Mouse (Mus musculus): ENCODE data around the gene Tgds. TPM values are rescaled to one million over a fixed set of nuclear protein-coding genes. Genes with fewer than 3 reads are reported as not detected.
A peak's percentile ranks its signal among the peaks of the same experiment; 100 is the strongest.
"Not testable (repeated sequence)": the region's sequence is repeated elsewhere in the genome, so short reads cannot be mapped to it uniquely, and the experiment has no call there.

Tgds gene
- polyA plus RNA-seq, 1 experiment from 2014 or later, result 17.9 TPM

GRCm38 (mm10) chr14:118131472-118131871 lies 1.1 kb downstream of the Tgds start:
- ATAC-seq (ENCODE audit: low read depth) (no peak), DNase-seq (no peak)
- Histone ChIP-seq H3K9ac (peak overlapping the region; percentile 82), H3K36me3 (peaks cover 30% of the 10 kb centered on the region), H3K4me2 (peak overlapping the region; percentile 90), H3K4me1 (replicated peaks) (peaks cover 34% of the 10 kb centered on the region), H3K27ac (no peak overlapping the region), H3K27me3 (no peaks in the 10 kb centered on the region), H3K4me3 (replicated peaks) (peak overlapping the region; percentile 77), H3K9me3 (replicated peaks) (no peaks in the 10 kb centered on the region)
- WGBS (ENCODE audit: insufficient replicate concordance), result 68% methylated on average over 7 of the region's 7 CpGs

DNA sequence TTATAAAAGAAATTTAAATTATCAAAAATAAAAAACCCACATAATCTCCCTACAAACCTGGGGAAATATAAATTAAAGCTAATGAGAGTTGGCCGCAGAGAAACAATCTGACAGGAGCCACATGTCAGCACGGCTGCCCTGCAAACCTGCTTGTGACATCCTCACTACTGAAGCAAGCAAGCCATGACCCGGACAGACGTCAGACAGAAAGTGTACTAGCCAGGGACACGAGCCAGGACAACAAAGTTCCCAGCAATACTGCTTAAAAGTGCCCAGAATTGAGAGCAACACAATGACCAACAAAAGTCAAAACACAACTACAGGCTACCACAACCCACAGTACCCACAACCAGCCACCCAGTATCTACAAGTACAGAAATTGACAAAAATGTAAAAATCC lies 6.3 kb downstream of the Tgds start:
- WGBS (ENCODE audit: insufficient replicate concordance), result 77% methylated on average over 5 of the region's 5 CpGs
- no peak overlapping the region for H3K4me3 ChIP-seq (replicated peaks)
- H3K27me3 ChIP-seq, result no peaks in the 10 kb centered on the region
- H3K4me2 ChIP-seq, result no peak overlapping the region
- no peaks in the 10 kb centered on the region for H3K9me3 ChIP-seq (replicated peaks)
- H3K4me1 ChIP-seq (replicated peaks), result peaks cover 8% of the 10 kb centered on the region
- no peak overlapping the region for H3K9ac ChIP-seq
- H3K27ac ChIP-seq, result no peak overlapping the region
- no peak for ATAC-seq (ENCODE audit: low read depth)
- DNase-seq, result no peak
- H3K36me3 ChIP-seq, result peaks cover 59% of the 10 kb centered on the region

DNA sequence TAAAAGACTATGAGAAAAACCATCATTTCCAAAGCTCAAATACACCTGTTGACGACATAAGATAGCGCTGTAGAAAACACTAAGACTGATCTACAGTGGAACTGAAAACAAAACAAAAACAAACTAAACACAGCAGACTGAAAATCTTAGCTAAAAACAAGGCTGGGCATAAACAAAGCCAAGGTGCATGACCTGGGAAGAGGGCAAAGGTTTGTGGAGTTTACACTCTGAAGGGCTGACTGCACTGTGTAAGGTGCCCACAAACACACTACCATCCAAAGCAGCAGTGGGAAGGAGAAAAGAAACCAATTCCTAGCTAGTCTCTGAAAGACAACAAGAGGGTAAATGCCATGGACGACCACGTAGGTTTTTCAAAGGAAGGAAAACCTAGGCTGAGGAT lies 7.8 kb downstream of the Tgds start:
- Histone ChIP-seq H3K9me3 (replicated peaks) (no peaks in the 10 kb centered on the region), H3K4me2 (no peak overlapping the region), H3K27me3 (no peaks in the 10 kb centered on the region), H3K27ac (no peak overlapping the region), H3K36me3 (peaks cover 67% of the 10 kb centered on the region), H3K4me3 (replicated peaks) (no peak overlapping the region), H3K9ac (no peak overlapping the region), H3K4me1 (replicated peaks) (peaks cover 5% of the 10 kb centered on the region)
- DNase-seq (no peak), ATAC-seq (ENCODE audit: low read depth) (no peak)
- WGBS (ENCODE audit: insufficient replicate concordance), result 73% methylated on average over 4 of the region's 4 CpGs

- no peak for DNase-seq
These were observed 8.4 kb downstream of the Tgds start for GRCm38 (mm10) chr14:118124129-118124528.

DNA sequence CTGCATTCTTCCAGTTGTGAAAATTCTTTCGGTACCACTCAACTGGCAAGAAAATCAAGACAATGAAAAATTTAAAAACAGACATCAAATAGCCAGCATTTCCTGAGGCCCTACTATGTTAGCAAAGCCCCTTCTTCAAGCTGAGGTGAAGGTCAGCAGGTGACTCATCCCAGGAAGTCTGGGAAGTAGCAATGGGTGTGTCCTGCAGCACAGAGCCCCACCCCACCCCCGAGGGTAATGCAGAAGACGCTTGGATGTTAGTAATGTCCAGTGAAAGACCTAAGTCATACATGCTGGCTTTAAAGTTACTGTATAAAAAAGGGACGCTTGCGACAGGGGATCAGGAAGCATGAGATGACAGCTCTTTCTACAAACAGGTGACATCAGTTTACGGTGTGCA lies 19.4 kb downstream of the Tgds start:
- Histone ChIP-seq H3K4me2 (no peak overlapping the region), H3K27ac (no peak overlapping the region), H3K9me3 (replicated peaks) (no peaks in the 10 kb centered on the region), H3K36me3 (peaks cover 71% of the 10 kb centered on the region), H3K9ac (no peak overlapping the region), H3K4me1 (replicated peaks) (peaks cover 2% of the 10 kb centered on the region), H3K4me3 (replicated peaks) (no peak overlapping the region), H3K27me3 (no peaks in the 10 kb centered on the region)
- WGBS (ENCODE audit: insufficient replicate concordance), result 81% methylated on average over 6 of the region's 6 CpGs
- DNase-seq (no peak), ATAC-seq (ENCODE audit: low read depth) (no peak)

More at GRCm38 (mm10) chr14:118124129-118124528, 8.4 kb downstream of the Tgds start:
- Histone ChIP-seq H3K9me3 (replicated peaks) (no peaks in the 10 kb centered on the region), H3K27me3 (no peaks in the 10 kb centered on the region), H3K4me3 (replicated peaks) (no peak overlapping the region), H3K4me1 (replicated peaks) (peaks cover 5% of the 10 kb centered on the region), H3K36me3 (peaks cover 69% of the 10 kb centered on the region), H3K9ac (no peak overlapping the region), H3K27ac (no peak overlapping the region), H3K4me2 (no peak overlapping the region)
- no peak for ATAC-seq (ENCODE audit: low read depth)
- 47% methylated on average over 5 of the region's 5 CpGs for WGBS (ENCODE audit: insufficient replicate concordance)

GRCm38 (mm10) chr14:118107479-118107878 lies 25.1 kb downstream of the Tgds start:
- not testable (repeated sequence) for H3K9me3 ChIP-seq (replicated peaks); H3K9ac ChIP-seq; H3K27me3 ChIP-seq; H3K4me3 ChIP-seq (replicated peaks); H3K27ac ChIP-seq; H3K4me2 ChIP-seq; DNase-seq
- ATAC-seq (ENCODE audit: low read depth), result peak; percentile 76
- peaks cover 18% of the 10 kb centered on the region for H3K4me1 ChIP-seq (replicated peaks)
- H3K36me3 ChIP-seq, result peaks cover 19% of the 10 kb centered on the region
- WGBS (ENCODE audit: insufficient replicate concordance), result 83% methylated on average over 2 of the region's 2 CpGs

- H3K27ac ChIP-seq, result no peak overlapping the region
- no peak for ATAC-seq (ENCODE audit: low read depth)
- H3K36me3 ChIP-seq, result no peaks in the 10 kb centered on the region
- H3K4me1 ChIP-seq (replicated peaks), result peaks cover 14% of the 10 kb centered on the region
- no peaks in the 10 kb centered on the region for H3K9me3 ChIP-seq (replicated peaks)
- H3K4me3 ChIP-seq (replicated peaks), result no peak overlapping the region
- WGBS (ENCODE audit: insufficient replicate concordance), result 65% methylated on average over 14 of the region's 14 CpGs
- H3K9ac ChIP-seq, result no peak overlapping the region
- H3K27me3 ChIP-seq, result no peaks in the 10 kb centered on the region
- DNase-seq, result no peak
- H3K4me2 ChIP-seq, result no peak overlapping the region
These were observed 31.1 kb downstream of the Tgds start for GRCm38 (mm10) chr14:118101227-118101990.

- no peak for DNase-seq
- no peaks in the 10 kb centered on the region for H3K9me3 ChIP-seq (replicated peaks)
- H3K27ac ChIP-seq, result no peak overlapping the region
- H3K36me3 ChIP-seq, result no peaks in the 10 kb centered on the region
- 58% methylated on average over 2 of the region's 2 CpGs for WGBS (ENCODE audit: insufficient replicate concordance)
- no peak overlapping the region for H3K4me2 ChIP-seq
- H3K4me1 ChIP-seq (replicated peaks), result peaks cover 11% of the 10 kb centered on the region
- H3K4me3 ChIP-seq (replicated peaks), result no peak overlapping the region
- no peak overlapping the region for H3K9ac ChIP-seq
- H3K27me3 ChIP-seq, result no peaks in the 10 kb centered on the region
- peak; percentile 53; the same call in 1 of the 2 replicates for ATAC-seq (ENCODE audit: low read depth)
These were observed 34.3 kb downstream of the Tgds start for GRCm38 (mm10) chr14:118098265-118098664.

DNA sequence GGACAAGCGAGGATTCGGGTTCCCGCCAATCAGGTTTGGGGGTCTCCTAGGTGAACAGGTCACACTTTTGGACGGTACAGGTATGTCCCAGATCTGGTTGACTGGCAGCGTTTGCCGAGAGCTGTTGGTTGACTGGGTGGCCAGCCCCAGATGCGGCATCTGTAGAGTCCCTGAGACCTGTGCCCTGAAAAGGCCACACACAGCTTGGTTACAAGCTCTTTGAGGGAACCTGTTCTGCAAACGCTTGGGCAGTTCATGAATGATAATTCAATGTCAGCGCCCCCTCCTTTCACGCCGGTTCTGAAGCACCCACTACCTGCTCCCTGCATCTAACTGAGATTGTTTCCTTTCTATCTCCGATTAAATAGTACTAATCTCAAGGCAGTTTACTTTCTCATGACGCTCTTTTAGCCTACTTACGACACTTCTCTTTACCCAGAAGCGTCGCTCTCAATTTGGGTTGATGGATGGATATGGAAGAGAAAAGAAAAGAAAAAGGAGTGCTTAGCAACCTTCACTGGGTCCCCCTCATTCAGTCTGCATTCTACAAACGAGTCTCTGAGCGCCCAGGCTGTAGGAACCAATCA lies 42.7 kb downstream of the Tgds start:
- H3K4me1 ChIP-seq (replicated peaks), result peaks cover 14% of the 10 kb centered on the region
- DNase-seq (peak; percentile 38), ATAC-seq (ENCODE audit: low read depth) (peak; percentile 27)
- no peaks in the 10 kb centered on the region for H3K9me3 ChIP-seq (replicated peaks)
- 1% methylated on average over 18 of the region's 18 CpGs for WGBS (ENCODE audit: insufficient replicate concordance)
- H3K4me2 ChIP-seq, result peak overlapping the region; percentile 82
- no peaks in the 10 kb centered on the region for H3K36me3 ChIP-seq
- H3K27ac ChIP-seq, result no peak overlapping the region
- H3K4me3 ChIP-seq (replicated peaks), result peak overlapping the region; percentile 72
- H3K27me3 ChIP-seq, result no peaks in the 10 kb centered on the region
- peak overlapping the region; percentile 73 for H3K9ac ChIP-seq

DNA sequence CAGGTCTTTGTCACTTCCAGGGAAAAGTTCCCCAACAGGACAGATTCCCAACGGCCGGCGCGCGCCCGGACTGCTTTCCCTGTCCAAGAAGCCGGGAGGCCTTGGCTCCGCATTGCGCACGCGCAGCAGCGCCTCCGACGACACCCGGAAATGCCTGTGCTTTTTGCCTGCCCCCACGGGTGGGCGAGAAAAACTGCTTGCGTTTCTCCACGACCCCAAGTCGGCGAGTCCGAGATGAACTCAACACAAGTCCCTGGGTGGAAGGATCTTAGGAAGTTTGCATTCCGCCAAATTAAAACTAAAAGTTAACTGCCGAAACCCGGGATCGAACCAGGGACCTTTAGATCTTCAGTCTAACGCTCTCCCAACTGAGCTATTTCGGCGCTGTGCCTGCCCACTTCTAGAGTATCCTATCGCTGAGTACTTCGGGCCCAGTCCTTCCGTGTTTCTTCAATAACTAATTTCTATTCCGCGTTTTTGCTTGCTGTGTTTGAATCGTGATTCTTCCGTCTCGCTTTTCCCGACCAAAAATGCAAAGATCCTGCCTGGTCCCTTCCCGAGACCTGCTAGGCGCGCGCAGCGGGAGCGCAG lies 43.2 kb downstream of the Tgds start:
- peaks cover 14% of the 10 kb centered on the region for H3K4me1 ChIP-seq (replicated peaks)

DNA sequence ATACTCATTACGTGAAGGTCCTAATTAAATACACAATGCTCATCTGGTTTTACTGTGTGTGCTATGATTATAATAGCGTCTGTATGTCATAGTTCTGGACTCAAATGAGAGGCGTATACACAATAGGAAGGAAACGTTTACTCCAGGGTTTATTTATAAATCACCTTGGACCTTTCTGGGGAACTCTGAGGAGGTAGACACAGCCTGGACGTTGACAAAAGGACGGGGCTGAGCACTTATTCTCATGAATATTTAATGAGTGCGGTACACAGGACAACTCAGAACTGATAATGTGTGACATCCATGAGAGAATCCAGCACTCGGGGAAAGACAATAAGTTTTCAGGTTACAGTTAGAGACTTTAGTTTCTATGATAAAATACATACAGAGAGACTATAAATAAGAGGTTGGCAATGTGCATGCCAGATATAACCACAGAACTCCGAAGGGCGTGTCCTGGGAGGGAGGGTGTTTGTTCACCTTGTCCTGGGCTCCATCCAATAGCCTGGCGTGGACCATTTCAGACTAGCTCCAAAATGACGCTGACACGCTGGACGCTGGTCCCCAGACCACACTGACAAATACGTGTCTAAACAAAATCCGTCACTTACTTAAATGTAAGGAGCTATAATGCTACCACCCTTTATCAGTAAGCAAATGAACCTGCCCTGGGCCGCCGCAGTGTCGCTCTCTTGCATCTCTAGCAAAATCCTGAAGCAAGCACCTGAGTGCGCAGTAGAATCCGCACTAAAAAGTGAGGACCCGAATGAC lies 43.9 kb downstream of the Tgds start:
- peaks cover 14% of the 10 kb centered on the region for H3K4me1 ChIP-seq (replicated peaks)
- peak overlapping the region; percentile 82 for H3K4me2 ChIP-seq
- 13% methylated on average over 22 of the region's 22 CpGs for WGBS (ENCODE audit: insufficient replicate concordance)
- peak; percentile 77 for ATAC-seq (ENCODE audit: low read depth)
- H3K4me3 ChIP-seq (replicated peaks), result peak overlapping the region; percentile 72
- H3K27ac ChIP-seq, result 0 out of 2 replicates have a peak overlapping the region, but pooled peaks have one; percentile 27
- H3K27me3 ChIP-seq, result no peaks in the 10 kb centered on the region
- no peaks in the 10 kb centered on the region for H3K36me3 ChIP-seq
- H3K9ac ChIP-seq, result peak overlapping the region; percentile 73
- DNase-seq, result peak; percentile 45
- no peaks in the 10 kb centered on the region for H3K9me3 ChIP-seq (replicated peaks)

More for the DNA sequence above, 43.2 kb downstream of the Tgds start:
- Histone ChIP-seq H3K4me3 (replicated peaks) (peak overlapping the region; percentile 72), H3K4me2 (peak overlapping the region; percentile 82), H3K9ac (peak overlapping the region; percentile 73), H3K9me3 (replicated peaks) (no peaks in the 10 kb centered on the region), H3K27me3 (no peaks in the 10 kb centered on the region), H3K27ac (0 out of 2 replicates have a peak overlapping the region, but pooled peaks have one; percentile 27), H3K36me3 (no peaks in the 10 kb centered on the region)
- WGBS (ENCODE audit: insufficient replicate concordance), result under 1% methylated on average over 44 of the region's 44 CpGs
- peak; percentile 79 for DNase-seq
- ATAC-seq (ENCODE audit: low read depth), result peak; percentile 82

All from liver, embryonic 13.5 days (tissue).